Mouse (Mus musculus) lung, embryonic 14.5 days (tissue): ENCODE data around the gene Ldlr. TPM values are rescaled to one million over a fixed set of nuclear protein-coding genes. Genes with fewer than 3 reads are reported as not detected.
A peak's percentile ranks its signal among the peaks of the same experiment; 100 is the strongest.

Source experiments
- ATAC-seq: fragments of 200-750 bp; cut with Nextera tagmentation; 2 replicates; pipeline ENCODE4 v1.8.0; 2017; ENCODE audit warnings: mild to moderate bottlenecking, moderate TSS enrichment, moderate library complexity; ENCODE audit not compliant: insufficient read depth
- DNase-seq: peaks from one replicate; pipeline ENCODE4 v3.0.0-alpha.2; 2015
- H3K27ac ChIP-seq: fragments of 300-500 bp; sonication (generic); 2 replicates; pipeline ENCODE4 v1.5.1; 2014; ENCODE audit warnings: low read depth, mild to moderate bottlenecking, moderate library complexity
- H3K27me3 ChIP-seq: fragments of 300-500 bp; sonication (generic); 2 replicates; pipeline ENCODE4 v1.6.1; 2014; ENCODE audit warnings: low read length, control low read depth; ENCODE audit not compliant: insufficient read depth
- H3K36me3 ChIP-seq: fragments of 300-500 bp; sonication (generic); 2 replicates; pipeline ENCODE4 v1.6.1; 2014; ENCODE audit warnings: control low read depth; ENCODE audit not compliant: insufficient read depth
- H3K4me1 ChIP-seq: fragments of 300-500 bp; sonication (generic); 2 replicates; pipeline ENCODE4 v1.6.1; 2014; ENCODE audit warnings: antibody characterized with exemption, control low read depth; ENCODE audit not compliant: insufficient read depth
- H3K4me2 ChIP-seq: fragments of 300-500 bp; sonication (generic); 2 replicates; pipeline ENCODE4 v1.6.1; 2014; ENCODE audit warnings: mild to moderate bottlenecking
- H3K4me3 ChIP-seq: fragments of 300-500 bp; sonication (generic); 2 replicates; pipeline ENCODE4 v1.5.1; 2014; ENCODE audit warnings: low read depth, low read length
- H3K9ac ChIP-seq: fragments of 300-500 bp; sonication (generic); 2 replicates; pipeline ENCODE4 v1.6.1; 2014
- H3K9me3 ChIP-seq: fragments of 300-500 bp; sonication (generic); 2 replicates; pipeline ENCODE4 v1.6.1; 2016; ENCODE audit warnings: low read depth, low read length, control low read depth
- CTCF ChIP-seq: IDR thresholded peaks from 2 replicates; pipeline ENCODE4 v1.5.1; 2016; ENCODE audit warnings: antibody characterized with exemption, low read depth
- WGBS: fragments of 180-500 bp; shearing (Covaris S2); extraction: QIAGEN DNeasy Blood & Tissue Kit; methylation state at CpG from one replicate; pipeline ENCODE4 v1.1.7; 2014; 5-methylcytosine and 5-hydroxymethylcytosine counted together
- polyA plus RNA-seq: library from polyadenylated mRNA; unstranded; fragments of >200 nt; fragmentation: Nextera tagmentation; extraction: Ambion mirVana; gene quantifications from 2 replicates; pipeline ENCODE4 v1.2.1, GENCODE M21; 2014

The Ldlr gene
- polyA plus RNA-seq, 1 experiment from 2014 or later: 24.4 TPM

GRCm38 (mm10) chr9:21754003-21754402 is 30.7 kb downstream of the Ldlr start:
- H3K4me1 ChIP-seq: peaks cover 14% of the 10 kb centered on the region
- WGBS: 66% methylated on average over 2 of the region's 2 CpGs
- H3K27me3 ChIP-seq: no peaks in the 10 kb centered on the region
- TF ChIP-seq CTCF: no peak
- H3K9me3 ChIP-seq: no peaks in the 10 kb centered on the region
- DNase-seq (peak; percentile 68), ATAC-seq (peak; percentile 60; the same call in 1 of the 2 replicates)
- peak overlapping the region; percentile 66 for H3K27ac ChIP-seq
- no peak overlapping the region for H3K4me3 ChIP-seq
- H3K9ac ChIP-seq: no peak overlapping the region
- H3K4me2 ChIP-seq: no peak overlapping the region
- peaks cover 50% of the 10 kb centered on the region for H3K36me3 ChIP-seq

GRCm38 (mm10) chr9:21754516-21755321 is 31.4 kb downstream of the Ldlr start:
- ATAC-seq (peak; percentile 6; the same call in 1 of the 2 replicates), DNase-seq (peak; percentile 45)
- WGBS: 58% methylated on average over 13 of the region's 13 CpGs
- peaks cover 43% of the 10 kb centered on the region for H3K36me3 ChIP-seq
- H3K27me3 ChIP-seq: no peaks in the 10 kb centered on the region
- H3K27ac ChIP-seq: peak overlapping the region; percentile 66; the same call in 1 of the 2 replicates
- H3K4me1 ChIP-seq: peaks cover 20% of the 10 kb centered on the region
- H3K9ac ChIP-seq: no peak overlapping the region
- H3K9me3 ChIP-seq: no peaks in the 10 kb centered on the region
- no peak overlapping the region for H3K4me3 ChIP-seq
- no peak overlapping the region for H3K4me2 ChIP-seq
- no peak for TF ChIP-seq CTCF

GRCm38 (mm10) chr9:21758576-21759529 is 35.6 kb downstream of the Ldlr start:
- H3K36me3 ChIP-seq: peaks cover 33% of the 10 kb centered on the region
- H3K27ac ChIP-seq: no peak overlapping the region
- no peak for ATAC-seq
- DNase-seq: peak; percentile 46
- peak overlapping the region; percentile 81 for H3K9ac ChIP-seq
- peaks cover 20% of the 10 kb centered on the region for H3K4me1 ChIP-seq
- H3K9me3 ChIP-seq: no peaks in the 10 kb centered on the region
- peak overlapping the region; percentile 79 for H3K4me2 ChIP-seq
- WGBS: 46% methylated on average over 14 of the region's 14 CpGs
- H3K4me3 ChIP-seq: peak overlapping the region; percentile 92
- H3K27me3 ChIP-seq: no peaks in the 10 kb centered on the region
- TF ChIP-seq CTCF: no peak

- peak; percentile 39 for DNase-seq
- TF ChIP-seq CTCF: no peak
- Histone ChIP-seq H3K4me1 (peaks cover 13% of the 10 kb centered on the region; the same call in 1 of the 2 replicates), H3K27me3 (no peaks in the 10 kb centered on the region), H3K9me3 (no peaks in the 10 kb centered on the region), H3K36me3 (peaks cover 25% of the 10 kb centered on the region), H3K9ac (peak overlapping the region; percentile 81), H3K4me3 (peak overlapping the region; percentile 92), H3K4me2 (peak overlapping the region; percentile 79), H3K27ac (peak overlapping the region; percentile 70; the same call in 1 of the 2 replicates)
- ATAC-seq: no peak; the same call in 1 of the 2 replicates
- WGBS: under 1% methylated on average over 20 of the region's 20 CpGs
Measured at GRCm38 (mm10) chr9:21759718-21760117, 36.4 kb downstream of the Ldlr start.

GRCm38 (mm10) chr9:21760155-21761088 is 37.1 kb downstream of the Ldlr start, which contains the start of gene Spc24:
Gene Spc24 (minus strand): TSS chr9:21760303.
- Histone ChIP-seq H3K4me3 (peak within 1 kb of the TSS; percentile 92), H3K4me1 (peaks cover 13% of the 10 kb centered on the region; the same call in 1 of the 2 replicates), H3K27ac (peak within 1 kb of the TSS; percentile 84), H3K36me3 (peaks cover 21% of the 10 kb centered on the region), H3K9me3 (no peaks in the 10 kb centered on the region), H3K9ac (peak within 1 kb of the TSS; percentile 81), H3K27me3 (no peaks in the 10 kb centered on the region), H3K4me2 (peak within 1 kb of the TSS; percentile 79)
- ATAC-seq (peak; percentile 96), DNase-seq (peak; percentile 98)
- TF ChIP-seq CTCF: peak; percentile 63
- WGBS: 1% methylated on average over 49 of the region's 54 CpGs

GRCm38 (mm10) chr9:21762135-21762534 is 38.9 kb downstream of the Ldlr start:
- Histone ChIP-seq H3K27me3 (no peaks in the 10 kb centered on the region), H3K9ac (no peak overlapping the region), H3K4me3 (no peak overlapping the region), H3K4me1 (peaks cover 13% of the 10 kb centered on the region; the same call in 1 of the 2 replicates), H3K36me3 (peaks cover 17% of the 10 kb centered on the region; the same call in 1 of the 2 replicates), H3K9me3 (no peaks in the 10 kb centered on the region), H3K4me2 (no peak overlapping the region), H3K27ac (no peak overlapping the region)
- no peak for TF ChIP-seq CTCF
- DNase-seq (no peak), ATAC-seq (no peak)
